Mouse (Mus musculus): Measurements from ENCODE around the gene Slc30a2. TPM values are rescaled to one million over a fixed set of nuclear protein-coding genes. Genes with fewer than 3 reads are reported as not detected.
"Not testable (repeated sequence)": the region's sequence is repeated elsewhere in the genome, so short reads cannot be mapped to it uniquely, and the experiment has no call there.

The Slc30a2 gene
- 0.13 and 0.20 TPM in 2 replicates for polyA plus RNA-seq (2012; rRNA removed)

DNA sequence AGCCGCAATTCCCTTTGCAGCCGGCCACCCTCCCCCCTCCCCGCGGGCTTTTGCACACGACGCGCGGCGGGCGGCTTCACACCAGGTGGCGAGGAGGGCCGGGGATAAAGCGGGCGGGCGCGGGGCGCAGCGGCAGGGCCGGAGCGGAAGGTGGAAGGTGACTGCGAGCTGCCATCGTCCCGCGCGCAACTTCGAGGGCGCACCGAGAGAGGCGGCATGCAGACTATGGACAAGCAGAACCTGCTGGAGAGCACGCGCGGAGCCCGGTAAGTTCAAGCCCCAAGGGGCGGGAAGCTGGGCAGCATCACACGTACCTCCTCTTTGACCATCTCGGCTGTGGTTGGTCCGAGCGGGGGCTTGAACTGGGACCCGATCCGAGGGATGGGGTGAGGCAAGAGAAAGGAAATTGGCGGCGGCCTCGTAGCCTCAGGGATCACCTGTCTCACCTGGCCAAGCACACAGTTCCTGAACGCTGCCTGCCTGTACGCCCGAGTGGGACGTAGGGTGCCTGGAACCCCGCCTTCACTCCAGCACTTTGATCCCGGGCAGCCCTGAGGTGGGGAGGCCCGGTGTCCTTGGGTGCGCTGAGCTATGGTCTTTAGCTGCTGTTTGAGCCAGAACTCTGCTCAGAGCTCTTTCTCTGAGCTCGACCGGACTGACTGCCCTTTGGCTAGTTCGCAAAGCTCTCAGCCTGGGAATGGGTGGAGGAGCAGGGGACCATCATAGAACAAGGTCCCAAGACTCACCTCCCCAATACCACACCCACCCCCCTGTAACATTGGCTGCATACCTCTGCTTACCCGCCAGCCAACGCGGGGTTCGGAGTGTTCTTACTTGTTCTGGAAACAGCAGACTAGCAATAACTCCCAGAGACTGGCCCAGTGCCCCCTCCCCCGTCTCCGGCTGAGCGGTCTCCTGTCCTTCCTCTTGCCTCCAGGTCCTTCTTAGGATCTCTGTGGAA is at the start of gene Slc30a2:
TSS of gene Slc30a2 (plus strand) at position 111 of the 961 bp plus-strand sequence.
- WGBS, result 3% methylated on average over 61 of the region's 61 CpGs
- Histone ChIP-seq H3K4me1 (ENCODE audit: control insufficient read depth, insufficient read depth, low read length) (no peaks in the 10 kb centered on the region; the same call in 1 of the 2 replicates), H3K27me3 (ENCODE audit: control insufficient read depth, insufficient read depth, low read length) (peaks cover 2% of the 10 kb centered on the region; the same call in 1 of the 2 replicates), H3K27ac (ENCODE audit: insufficient read depth, low read length) (no peak within 1 kb of the TSS), H3K4me3 (replicated peaks; ENCODE audit: insufficient read depth, low read depth, low read length) (no peak within 1 kb of the TSS)
- no peak for DNase-seq
- no peak for TF ChIP-seq POLR2A (IDR thresholded peaks at IDR 0.05; ENCODE audit: borderline replicate concordance, insufficient read depth, low read length)
- TF ChIP-seq CTCF (IDR thresholded peaks at IDR 0.05; ENCODE audit: borderline replicate concordance, insufficient read depth, low read depth, low read length), result no peak

DNA sequence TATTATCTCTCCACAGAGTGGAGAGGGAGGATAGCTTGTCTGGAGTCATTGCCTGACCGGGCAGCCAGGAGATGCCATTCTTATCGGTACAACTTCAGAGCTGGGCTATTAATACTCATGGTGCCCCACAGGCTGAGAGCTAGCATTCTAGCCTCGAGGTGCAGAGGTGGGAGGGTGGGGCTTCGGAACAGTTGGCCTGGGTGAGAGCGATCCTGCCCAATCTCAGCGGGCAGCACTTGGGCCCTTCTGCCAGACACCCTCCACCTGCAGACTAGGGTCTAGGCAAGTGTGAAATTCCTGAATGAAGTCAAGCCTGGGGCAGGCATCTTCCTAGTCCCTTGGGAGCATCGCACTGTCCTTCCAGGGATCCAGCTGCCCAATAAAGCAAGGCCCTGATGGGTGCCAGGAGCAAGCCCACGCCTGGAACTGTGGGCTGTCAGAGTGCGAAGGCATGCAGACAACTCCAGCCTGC is 49.3 kb upstream of the Slc30a2 start:
- Histone ChIP-seq H3K4me1 (ENCODE audit: control insufficient read depth, insufficient read depth, low read length) (no peaks in the 10 kb centered on the region), H3K27me3 (ENCODE audit: control insufficient read depth, insufficient read depth, low read length) (no peaks in the 10 kb centered on the region), H3K4me3 (replicated peaks; ENCODE audit: insufficient read depth, low read depth, low read length) (no peak overlapping the region), H3K27ac (ENCODE audit: insufficient read depth, low read length) (no peak overlapping the region)
- WGBS, result 39% methylated on average over 9 of the region's 9 CpGs
- no peak for DNase-seq
- no peak for TF ChIP-seq POLR2A (IDR thresholded peaks at IDR 0.05; ENCODE audit: borderline replicate concordance, insufficient read depth, low read length)
- no peak for TF ChIP-seq CTCF (IDR thresholded peaks at IDR 0.05; ENCODE audit: borderline replicate concordance, insufficient read depth, low read depth, low read length)

DNA sequence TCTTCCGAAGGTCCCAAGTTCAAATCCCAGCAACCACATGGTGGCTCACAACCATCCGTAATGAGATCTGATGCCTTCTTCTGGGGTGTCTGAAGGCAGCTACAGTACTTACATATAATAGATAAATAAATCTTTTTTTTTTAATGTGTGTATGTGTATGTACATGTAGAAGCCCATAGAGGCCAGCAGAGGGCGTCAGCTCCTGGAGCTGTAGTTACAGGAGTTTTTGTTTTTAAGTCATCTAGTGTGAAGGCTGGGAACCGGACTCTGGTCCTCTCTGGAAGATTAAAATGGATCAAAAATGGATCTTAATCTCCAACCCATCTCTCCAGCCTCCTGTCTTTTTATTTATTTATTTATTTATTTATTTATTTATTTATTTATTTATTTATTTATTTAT is 46.9 kb upstream of the Slc30a2 start:
- WGBS, result 88% methylated on average over 4 of the region's 4 CpGs

GRCm38 (mm10) chr4:134296523-134296922 is 46.5 kb upstream of the Slc30a2 start:
- Histone ChIP-seq H3K4me3 (replicated peaks; ENCODE audit: insufficient read depth, low read depth, low read length) (no peak overlapping the region), H3K4me1 (ENCODE audit: control insufficient read depth, insufficient read depth, low read length) (no peaks in the 10 kb centered on the region), H3K27me3 (ENCODE audit: control insufficient read depth, insufficient read depth, low read length) (no peaks in the 10 kb centered on the region), H3K27ac (ENCODE audit: insufficient read depth, low read length) (no peak overlapping the region)
- DNase-seq, result no peak
- 93% methylated on average over 4 of the region's 4 CpGs for WGBS
- TF ChIP-seq POLR2A (IDR thresholded peaks at IDR 0.05; ENCODE audit: borderline replicate concordance, insufficient read depth, low read length) (no peak), CTCF (IDR thresholded peaks at IDR 0.05; ENCODE audit: borderline replicate concordance, insufficient read depth, low read depth, low read length) (no peak)

More for the DNA sequence above, 46.9 kb upstream of the Slc30a2 start:
- DNase-seq; H3K27me3 ChIP-seq (ENCODE audit: control insufficient read depth, insufficient read depth, low read length); H3K4me1 ChIP-seq (ENCODE audit: control insufficient read depth, insufficient read depth, low read length); H3K4me3 ChIP-seq (replicated peaks; ENCODE audit: insufficient read depth, low read depth, low read length); H3K27ac ChIP-seq (ENCODE audit: insufficient read depth, low read length): not testable (repeated sequence)

DNA sequence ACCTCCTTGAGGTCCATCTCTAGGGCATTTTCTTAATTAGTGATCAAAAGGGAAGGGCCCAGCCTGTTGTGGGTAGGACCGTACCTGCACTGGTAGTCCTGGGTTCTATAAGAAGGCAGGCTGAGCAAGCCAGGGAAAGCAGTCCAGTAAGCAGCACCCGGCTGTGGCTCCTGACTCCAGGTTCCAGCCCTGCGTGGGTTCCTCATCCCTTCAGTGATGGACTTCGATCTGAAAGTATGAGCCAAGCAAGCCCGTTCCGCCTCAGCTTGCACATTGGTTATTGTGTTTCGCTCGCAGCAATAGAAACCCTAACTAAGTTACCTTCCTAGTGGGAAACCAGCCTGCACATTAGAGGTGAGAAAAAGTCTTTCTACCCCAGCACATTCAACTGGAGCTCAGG is 45.6 kb upstream of the Slc30a2 start:
- 96% methylated on average over 8 of the region's 8 CpGs for WGBS
- Histone ChIP-seq H3K27ac (ENCODE audit: insufficient read depth, low read length) (no peak overlapping the region), H3K4me3 (replicated peaks; ENCODE audit: insufficient read depth, low read depth, low read length) (no peak overlapping the region), H3K4me1 (ENCODE audit: control insufficient read depth, insufficient read depth, low read length) (no peaks in the 10 kb centered on the region), H3K27me3 (ENCODE audit: control insufficient read depth, insufficient read depth, low read length) (no peaks in the 10 kb centered on the region)
- no peak for DNase-seq
- no peak for TF ChIP-seq POLR2A (IDR thresholded peaks at IDR 0.05; ENCODE audit: borderline replicate concordance, insufficient read depth, low read length)
- TF ChIP-seq CTCF (IDR thresholded peaks at IDR 0.05; ENCODE audit: borderline replicate concordance, insufficient read depth, low read depth, low read length), result no peak

DNA sequence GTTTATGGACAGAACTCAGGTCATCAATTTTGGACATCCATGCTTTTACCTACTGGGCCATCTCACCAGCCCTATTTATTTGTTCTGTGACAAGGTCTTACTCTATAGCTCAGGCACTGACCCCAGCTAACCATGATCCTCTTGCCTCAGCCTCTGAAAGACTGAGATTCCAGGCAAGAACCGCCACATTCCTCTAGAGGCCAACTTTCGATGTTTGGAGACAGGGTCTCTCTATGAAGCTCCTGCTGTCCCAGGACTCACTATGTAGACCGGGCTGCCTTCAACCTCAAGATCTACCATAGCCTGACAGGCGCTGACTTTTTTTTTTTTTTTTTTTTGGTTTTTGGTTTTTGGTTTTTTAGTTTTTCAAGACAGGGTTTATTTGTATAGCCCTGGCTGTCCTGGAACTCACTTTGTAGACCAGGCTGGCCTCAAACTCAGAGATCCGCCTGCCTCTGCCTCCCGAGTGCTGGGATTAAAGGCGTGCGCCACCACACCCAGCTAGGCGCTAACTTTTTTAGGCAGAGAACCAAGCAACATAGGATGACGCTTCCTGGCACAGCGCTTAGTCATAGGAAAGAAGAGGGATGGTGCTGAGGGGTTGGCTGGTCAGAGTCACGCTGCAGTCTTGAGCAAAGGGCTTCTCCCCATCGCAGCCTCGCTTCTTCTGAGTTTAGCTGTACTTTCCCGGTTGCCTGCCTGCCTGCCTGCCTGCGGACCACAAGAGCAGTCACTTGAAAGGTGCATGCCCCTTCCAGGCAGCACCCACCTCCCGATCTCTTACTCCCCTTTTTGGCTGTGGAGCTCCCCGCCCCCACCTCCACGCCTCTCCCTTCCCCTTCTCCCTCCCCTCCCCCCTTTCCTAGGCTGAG is 44.1 kb upstream of the Slc30a2 start:
- Histone ChIP-seq H3K4me3 (replicated peaks; ENCODE audit: insufficient read depth, low read depth, low read length) (no peak overlapping the region), H3K4me1 (ENCODE audit: control insufficient read depth, insufficient read depth, low read length) (no peaks in the 10 kb centered on the region), H3K27ac (ENCODE audit: insufficient read depth, low read length) (no peak overlapping the region), H3K27me3 (ENCODE audit: control insufficient read depth, insufficient read depth, low read length) (no peaks in the 10 kb centered on the region)
- DNase-seq, result no peak
- 70% methylated on average over 19 of the region's 19 CpGs for WGBS
- TF ChIP-seq POLR2A (IDR thresholded peaks at IDR 0.05; ENCODE audit: borderline replicate concordance, insufficient read depth, low read length) (no peak), CTCF (IDR thresholded peaks at IDR 0.05; ENCODE audit: borderline replicate concordance, insufficient read depth, low read depth, low read length) (no peak)

DNA sequence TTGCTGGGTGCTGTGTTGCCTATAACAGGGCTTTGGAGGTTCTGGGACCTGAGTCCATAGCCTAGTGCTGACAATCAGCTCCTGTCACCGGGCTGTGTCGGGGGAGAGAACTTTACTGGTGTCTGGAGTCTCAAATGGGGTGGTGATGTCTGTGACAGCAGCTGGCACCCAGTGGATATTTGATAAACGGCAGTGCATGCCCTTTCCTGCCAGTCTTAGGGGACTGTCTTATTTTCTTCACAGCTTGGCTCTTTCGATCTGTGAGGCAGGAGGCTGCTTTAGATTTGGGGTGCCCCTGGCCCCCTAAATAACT is 43.5 kb upstream of the Slc30a2 start:
- Histone ChIP-seq H3K27me3 (ENCODE audit: control insufficient read depth, insufficient read depth, low read length) (no peaks in the 10 kb centered on the region), H3K27ac (ENCODE audit: insufficient read depth, low read length) (no peak overlapping the region), H3K4me3 (replicated peaks; ENCODE audit: insufficient read depth, low read depth, low read length) (no peak overlapping the region), H3K4me1 (ENCODE audit: control insufficient read depth, insufficient read depth, low read length) (no peaks in the 10 kb centered on the region)
- DNase-seq, result no peak
- WGBS, result 50% methylated on average over 4 of the region's 4 CpGs
- no peak for TF ChIP-seq CTCF (IDR thresholded peaks at IDR 0.05; ENCODE audit: borderline replicate concordance, insufficient read depth, low read depth, low read length)
- TF ChIP-seq POLR2A (IDR thresholded peaks at IDR 0.05; ENCODE audit: borderline replicate concordance, insufficient read depth, low read length), result no peak

All from cerebellum, adult 2 months (tissue).